Mouse (Mus musculus): ENCODE results near the gene Blvra.

Blvra gene

GRCm38 (mm10) chr2:127136979-127137378, 66.5 kb downstream of the Blvra start:
- DNase-seq (ENCODE audit: low spot score), result peak; percentile 35

- no peak for DNase-seq (ENCODE audit: low spot score)
Observed at GRCm38 (mm10) chr2:127137838-127138420, 67.5 kb downstream of the Blvra start.

- no peak for DNase-seq (ENCODE audit: low spot score)
Observed at GRCm38 (mm10) chr2:127138449-127138848, 68.0 kb downstream of the Blvra start.

GRCm38 (mm10) chr2:127139094-127139493, 68.6 kb downstream of the Blvra start:
- no peak for DNase-seq (ENCODE audit: low spot score)

DNA sequence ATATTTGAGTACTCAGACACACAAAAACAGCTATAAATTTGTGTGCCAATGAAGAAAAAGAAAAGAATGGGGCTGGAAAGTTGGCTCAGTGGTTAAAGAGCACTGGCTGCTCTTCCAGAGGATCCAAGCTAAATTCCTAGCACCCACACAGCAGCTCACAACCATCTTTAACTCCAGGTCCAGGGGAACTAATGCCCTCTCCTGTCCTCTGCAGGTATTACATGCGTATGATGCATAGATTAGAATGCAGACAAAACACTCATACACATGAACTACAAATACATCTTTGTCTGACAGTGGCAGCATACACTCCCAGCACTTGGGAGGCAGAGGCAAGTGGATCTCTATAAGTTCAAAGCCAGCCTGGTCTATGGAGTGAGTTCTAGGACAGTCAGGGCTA, 69.1 kb downstream of the Blvra start:
- DNase-seq (ENCODE audit: low spot score), result no peak

DNA sequence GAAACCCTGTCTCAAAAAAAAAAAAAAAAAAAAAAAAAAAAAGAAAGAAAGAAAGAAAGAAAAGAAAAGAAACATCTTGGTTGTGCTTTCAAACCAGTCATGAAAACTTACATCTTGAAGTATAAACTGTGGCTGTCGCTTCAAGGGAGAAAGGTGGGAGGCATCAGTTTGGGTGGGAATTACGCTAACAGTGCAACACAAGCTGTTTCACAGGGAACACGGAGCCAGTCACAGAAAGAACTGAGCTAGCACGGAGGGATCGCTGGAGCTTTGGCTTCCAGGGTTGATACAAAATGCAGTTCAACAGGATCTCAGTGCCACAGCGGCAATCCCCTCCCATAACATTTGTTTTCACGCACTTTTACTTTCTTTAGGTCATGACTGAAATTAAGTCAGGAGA, 69.5 kb downstream of the Blvra start:
- DNase-seq (ENCODE audit: low spot score), result no peak

GRCm38 (mm10) chr2:127142031-127142430, 71.6 kb downstream of the Blvra start:
- no peak for DNase-seq (ENCODE audit: low spot score)

DNA sequence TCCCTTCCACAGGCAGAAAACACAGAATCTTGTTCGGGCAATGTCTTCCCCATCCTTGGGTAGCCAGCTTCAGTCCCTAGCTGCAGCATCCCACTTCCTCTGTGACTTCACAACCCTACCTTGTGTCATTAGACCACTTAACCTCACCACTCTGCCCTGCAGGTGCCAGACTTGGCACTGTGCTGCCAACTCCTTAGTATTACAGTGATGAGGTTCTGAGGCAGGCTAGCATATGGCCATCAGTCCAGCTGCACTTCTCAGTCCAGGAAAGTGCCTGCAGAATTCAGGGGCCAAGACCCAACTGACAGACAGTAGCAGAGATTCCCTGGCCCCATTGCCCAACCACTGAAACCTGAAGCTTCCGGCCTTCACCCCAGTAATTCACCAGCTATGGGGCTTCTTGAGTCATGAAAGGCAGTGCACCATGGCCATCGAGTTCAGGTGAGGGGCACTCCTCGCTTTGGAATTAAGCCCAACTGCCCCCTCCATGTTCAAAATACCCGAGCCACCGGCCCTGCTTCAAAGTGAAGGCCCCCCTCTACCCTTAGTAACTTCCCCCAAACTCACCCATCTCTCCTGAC, 72.2 kb downstream of the Blvra start:
- DNase-seq (ENCODE audit: low spot score), result no peak

DNA sequence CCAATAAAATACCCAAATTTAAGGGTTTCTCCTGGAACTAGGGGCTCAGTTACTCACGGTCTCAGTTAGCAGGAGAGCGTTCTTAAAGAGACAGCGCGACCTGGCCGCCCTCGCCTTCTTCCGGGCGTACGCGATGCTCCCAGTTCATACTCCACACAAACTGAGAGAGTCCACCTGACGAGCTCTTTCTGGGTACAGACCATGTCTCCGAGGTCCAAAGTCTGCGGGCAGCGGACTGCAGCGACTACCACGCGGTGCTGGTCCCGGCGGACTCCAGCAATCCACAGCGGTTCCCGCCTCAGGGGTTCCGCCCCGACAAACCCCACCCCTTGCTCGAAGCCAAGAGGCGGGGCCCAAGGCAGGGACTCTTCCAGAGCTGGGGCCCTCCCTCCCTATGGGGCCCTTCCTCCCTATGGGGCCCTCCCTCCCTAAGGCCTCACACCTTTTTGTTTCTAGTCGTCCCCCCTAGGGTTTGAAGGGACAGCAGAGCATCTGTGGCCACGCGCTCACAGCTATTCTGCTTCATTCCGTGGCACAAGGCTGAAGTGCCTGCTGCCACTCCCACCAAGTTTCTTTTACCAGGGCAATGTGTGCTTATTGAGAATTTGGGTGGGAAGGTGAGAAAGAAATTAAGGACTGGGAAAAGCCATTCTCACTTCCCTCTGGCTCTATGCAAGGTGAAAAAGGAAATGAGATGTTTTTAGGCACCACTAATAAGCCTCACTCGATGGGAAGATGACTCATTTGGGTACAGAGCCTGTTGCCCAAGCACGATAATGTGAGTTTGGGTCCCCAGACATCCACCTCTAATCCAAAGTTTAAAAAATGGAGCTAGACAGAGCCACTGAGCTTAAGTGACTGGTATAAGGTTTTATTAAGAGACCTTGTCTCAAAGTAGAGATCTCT, 72.9 kb downstream of the Blvra start, which contains the start of gene Itpripl1:
TSS of gene Itpripl1 (minus strand) at position 285 of the 906 bp plus-strand sequence.
- peak; percentile 70 for DNase-seq (ENCODE audit: low spot score)

DNA sequence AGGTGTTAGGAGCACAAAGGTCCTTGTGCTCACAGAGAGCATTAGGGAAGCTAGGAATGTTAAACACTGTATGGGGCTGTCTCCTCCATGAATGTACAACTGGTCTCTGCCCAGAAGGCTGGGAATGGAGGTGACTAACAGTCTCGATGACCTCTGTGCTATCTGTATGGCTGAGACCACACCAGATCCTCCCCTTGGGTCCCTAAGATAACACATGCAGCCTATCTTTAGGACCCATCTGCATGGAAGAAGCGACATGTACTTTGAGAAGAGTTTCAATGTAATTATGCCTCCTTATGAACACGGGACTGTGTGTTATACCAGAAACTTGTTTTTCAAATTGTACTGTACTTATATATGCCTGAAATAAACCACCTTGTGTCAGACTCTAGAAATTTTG, 75.2 kb downstream of the Blvra start:
- no peak for DNase-seq (ENCODE audit: low spot score)

All from embryo, embryonic 10 days (tissue).